Mouse (Mus musculus) forebrain, embryonic 12.5 days (tissue): Measurements from ENCODE around the gene Cytl1. TPM values are rescaled to one million over a fixed set of nuclear protein-coding genes. Genes with fewer than 3 reads are reported as not detected.

Experiments
- ATAC-seq: fragments of 200-750 bp; cut with Nextera tagmentation; 2 replicates; pipeline ENCODE4 v1.8.0; 2017; ENCODE audit warnings: moderate TSS enrichment; ENCODE audit not compliant: low FRiP score
- H3K27ac ChIP-seq: fragments of 300-500 bp; sonication (generic); 2 replicates; pipeline ENCODE4 v1.5.1; 2016; ENCODE audit warnings: mild to moderate bottlenecking
- H3K27me3 ChIP-seq: fragments of 300-500 bp; sonication (generic); 2 replicates; pipeline ENCODE4 v1.6.1; 2016; ENCODE audit warnings: mild to moderate bottlenecking
- H3K36me3 ChIP-seq: fragments of 300-500 bp; sonication (generic); replicated peaks from 2 replicates; pipeline ENCODE4 v1.6.1; 2016; ENCODE audit warnings: mild to moderate bottlenecking
- H3K4me1 ChIP-seq: fragments of 300-500 bp; sonication (generic); 2 replicates; pipeline ENCODE4 v1.6.1; 2016
- H3K4me2 ChIP-seq: fragments of 300-500 bp; sonication (generic); 2 replicates; pipeline ENCODE4 v1.6.1; 2016; ENCODE audit warnings: mild to moderate bottlenecking, moderate library complexity
- H3K4me3 ChIP-seq: fragments of 300-500 bp; sonication (generic); replicated peaks from 2 replicates; pipeline ENCODE4 v1.5.1; 2016; ENCODE audit warnings: mild to moderate bottlenecking
- H3K9ac ChIP-seq: fragments of 300-500 bp; sonication (generic); 2 replicates; pipeline ENCODE4 v1.6.1; 2016; ENCODE audit warnings: mild to moderate bottlenecking
- H3K9me3 ChIP-seq: fragments of 300-500 bp; sonication (generic); 2 replicates; pipeline ENCODE4 v1.6.1; 2016
- WGBS: fragments of 180-500 bp; shearing (Covaris S2); methylation state at CpG from one replicate; pipeline ENCODE4 v1.1.7; 2016; 5-methylcytosine and 5-hydroxymethylcytosine counted together
- polyA plus RNA-seq: library from polyadenylated mRNA; unstranded; fragments of >200 nt; fragmentation: Nextera tagmentation; extraction: Ambion mirVana; gene quantifications from 2 replicates; pipeline ENCODE4 v1.2.1, GENCODE M21; 2016

Cytl1 gene
- polyA plus RNA-seq, 1 experiment from 2014 or later: 0.66 TPM

DNA sequence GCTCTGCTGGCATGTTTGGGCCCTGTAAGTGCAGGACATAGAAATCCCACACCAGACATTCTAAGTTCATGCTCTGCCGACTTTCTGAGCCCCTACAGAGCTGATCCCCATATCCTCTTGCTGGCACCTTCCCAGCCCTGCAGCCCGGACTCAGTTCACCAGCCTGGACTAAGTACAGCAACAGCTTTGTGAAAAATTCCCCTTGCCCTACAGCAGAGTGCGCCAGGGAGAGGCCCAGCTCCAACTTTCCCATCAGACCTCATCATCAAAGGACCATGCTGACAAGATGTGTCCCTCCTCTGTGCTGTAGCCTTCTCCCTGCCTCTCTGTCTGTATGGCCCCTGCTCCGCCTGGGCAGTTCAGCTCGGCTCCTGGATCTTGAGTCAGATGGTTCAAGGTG lies 40.4 kb downstream of the Cytl1 start:
- Histone ChIP-seq H3K27me3 (peaks cover 74% of the 10 kb centered on the region), H3K4me1 (no peaks in the 10 kb centered on the region), H3K9ac (no peak overlapping the region), H3K36me3 (no peaks in the 10 kb centered on the region), H3K4me3 (no peak overlapping the region), H3K9me3 (no peaks in the 10 kb centered on the region), H3K4me2 (no peak overlapping the region), H3K27ac (no peak overlapping the region)
- 60% methylated on average over 5 of the region's 5 CpGs for WGBS
- ATAC-seq: no peak

DNA sequence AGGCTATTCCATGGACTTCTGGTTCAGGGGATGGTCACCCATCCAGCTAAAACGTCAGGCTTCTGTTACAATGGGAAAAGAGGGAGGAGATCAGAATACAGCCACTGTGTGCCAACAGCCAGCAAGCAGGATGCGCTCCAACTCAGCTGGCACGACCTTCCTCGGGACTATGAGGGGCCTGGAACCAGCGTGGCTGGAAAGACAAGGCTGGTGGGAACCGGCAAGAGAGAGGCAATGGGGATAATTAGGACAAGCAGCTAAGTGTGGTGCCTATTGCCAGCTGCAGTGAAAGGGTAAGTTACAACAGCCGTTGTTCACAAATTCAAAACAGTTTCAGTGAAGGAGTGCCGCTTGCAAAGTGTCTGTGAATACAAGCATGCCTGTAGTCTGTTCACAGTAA lies 48.0 kb downstream of the Cytl1 start:
- H3K27me3 ChIP-seq: peaks cover 28% of the 10 kb centered on the region
- no peak overlapping the region for H3K27ac ChIP-seq
- no peak overlapping the region for H3K4me2 ChIP-seq
- no peaks in the 10 kb centered on the region for H3K36me3 ChIP-seq
- ATAC-seq: no peak
- H3K9me3 ChIP-seq: no peaks in the 10 kb centered on the region
- H3K4me1 ChIP-seq: no peaks in the 10 kb centered on the region
- 59% methylated on average over 8 of the region's 8 CpGs for WGBS
- no peak overlapping the region for H3K4me3 ChIP-seq
- H3K9ac ChIP-seq: no peak overlapping the region

DNA sequence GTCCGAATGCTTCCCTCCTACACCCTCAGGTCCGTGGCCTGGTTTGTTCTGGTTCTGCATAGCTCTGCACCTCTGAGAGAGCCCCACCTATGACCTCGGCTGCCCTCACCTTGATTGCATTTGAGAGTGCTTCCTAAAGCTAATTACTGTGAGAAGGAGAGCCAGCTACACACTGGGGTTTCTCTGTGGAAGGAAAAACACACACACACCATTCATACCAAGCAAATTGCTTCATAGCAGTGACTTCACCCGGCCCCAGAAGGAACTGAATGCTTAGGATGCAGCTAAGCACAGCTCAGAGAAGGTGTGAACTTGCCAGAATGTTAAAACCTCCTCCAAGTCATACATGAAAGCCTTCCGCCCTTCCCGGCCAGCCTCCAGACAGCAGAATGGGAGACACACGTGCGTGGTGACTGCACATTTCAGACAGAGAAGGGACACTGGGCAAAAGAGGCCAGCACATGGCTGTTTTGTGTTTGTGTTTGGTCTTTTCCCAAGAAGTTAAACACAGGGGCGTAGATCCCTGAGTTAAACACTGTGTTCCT lies 49.6 kb downstream of the Cytl1 start:
- no peak for ATAC-seq
- Histone ChIP-seq H3K4me1 (no peaks in the 10 kb centered on the region), H3K4me2 (no peak overlapping the region), H3K9ac (no peak overlapping the region), H3K27ac (no peak overlapping the region), H3K9me3 (no peaks in the 10 kb centered on the region), H3K36me3 (no peaks in the 10 kb centered on the region), H3K4me3 (no peak overlapping the region), H3K27me3 (peaks cover 19% of the 10 kb centered on the region; the same call in 1 of the 2 replicates)
- 77% methylated on average over 9 of the region's 9 CpGs for WGBS

Other genes starting within 250 kb of the Cytl1 start
- gene Stk32b, start 18.3 kb upstream of the Cytl1 start, polyA plus RNA-seq: 4.3 and 6.5 TPM in 2 replicates
- 40.3 and 67.9 TPM in 2 replicates for gene Msx1, start 89.1 kb downstream of the Cytl1 start, polyA plus RNA-seq